Mouse (Mus musculus): Measurements from ENCODE around the gene Celf1. TPM values are rescaled to one million over a fixed set of nuclear protein-coding genes. Genes with fewer than 3 reads are reported as not detected.

Celf1 gene
- polyA plus RNA-seq, 1 experiment = 6.5 TPM

GRCm38 (mm10) chr2:91062779-91063606 lies 122.8 kb downstream of the Celf1 start:
- H3K4me1 ChIP-seq (ENCODE audit: control insufficient read depth) = peaks cover 37% of the 10 kb centered on the region
- H3K36me3 ChIP-seq (ENCODE audit: control insufficient read depth) = peaks cover 92% of the 10 kb centered on the region
- TF ChIP-seq TAL1 (IDR thresholded peaks at IDR 0.05; ENCODE audit: low read length) = no peak
- TF ChIP-seq GATA1 (IDR thresholded peaks at IDR 0.05; ENCODE audit: low read length) = no peak
- no peaks in the 10 kb centered on the region for H3K9me3 ChIP-seq (ENCODE audit: control insufficient read depth, low read length)
- no peak overlapping the region for H3K4me3 ChIP-seq (replicated peaks)
- H3K27me3 ChIP-seq (ENCODE audit: control insufficient read depth) = no peaks in the 10 kb centered on the region

GRCm38 (mm10) chr2:91064211-91064610 lies 124.0 kb downstream of the Celf1 start:
- peaks cover 83% of the 10 kb centered on the region for H3K36me3 ChIP-seq (ENCODE audit: control insufficient read depth)
- H3K4me1 ChIP-seq (ENCODE audit: control insufficient read depth) = peaks cover 45% of the 10 kb centered on the region
- no peaks in the 10 kb centered on the region for H3K27me3 ChIP-seq (ENCODE audit: control insufficient read depth)
- H3K4me3 ChIP-seq (replicated peaks) = no peak overlapping the region
- TF ChIP-seq TAL1 (IDR thresholded peaks at IDR 0.05; ENCODE audit: low read length) (no peak), GATA1 (IDR thresholded peaks at IDR 0.05; ENCODE audit: low read length) (no peak)
- no peaks in the 10 kb centered on the region for H3K9me3 ChIP-seq (ENCODE audit: control insufficient read depth, low read length)

- TF ChIP-seq TAL1 (IDR thresholded peaks at IDR 0.05; ENCODE audit: low read length) = no peak
- TF ChIP-seq GATA1 (IDR thresholded peaks at IDR 0.05; ENCODE audit: low read length) = no peak
- no peak overlapping the region for H3K4me3 ChIP-seq (replicated peaks)
- no peaks in the 10 kb centered on the region for H3K27me3 ChIP-seq (ENCODE audit: control insufficient read depth)
- H3K36me3 ChIP-seq (ENCODE audit: control insufficient read depth) = peaks cover 70% of the 10 kb centered on the region
- H3K9me3 ChIP-seq (ENCODE audit: control insufficient read depth, low read length) = no peaks in the 10 kb centered on the region
- peaks cover 48% of the 10 kb centered on the region for H3K4me1 ChIP-seq (ENCODE audit: control insufficient read depth)
Observed at GRCm38 (mm10) chr2:91065544-91065943, 125.4 kb downstream of the Celf1 start.

- TF ChIP-seq TAL1 (IDR thresholded peaks at IDR 0.05; ENCODE audit: low read length) (no peak), GATA1 (IDR thresholded peaks at IDR 0.05; ENCODE audit: low read length) (no peak)
- Histone ChIP-seq H3K4me1 (ENCODE audit: control insufficient read depth) (peaks cover 46% of the 10 kb centered on the region), H3K36me3 (ENCODE audit: control insufficient read depth) (peaks cover 61% of the 10 kb centered on the region), H3K27me3 (ENCODE audit: control insufficient read depth) (no peaks in the 10 kb centered on the region), H3K4me3 (replicated peaks) (no peak overlapping the region), H3K9me3 (ENCODE audit: control insufficient read depth, low read length) (no peaks in the 10 kb centered on the region)
Observed at GRCm38 (mm10) chr2:91066455-91066854, 126.3 kb downstream of the Celf1 start.

- TF ChIP-seq GATA1 (IDR thresholded peaks at IDR 0.05; ENCODE audit: low read length) (no peak), TAL1 (IDR thresholded peaks at IDR 0.05; ENCODE audit: low read length) (no peak)
- H3K4me3 ChIP-seq (replicated peaks) = peak overlapping the region; percentile 85
- H3K9me3 ChIP-seq (ENCODE audit: control insufficient read depth, low read length) = no peaks in the 10 kb centered on the region
- peaks cover 42% of the 10 kb centered on the region for H3K36me3 ChIP-seq (ENCODE audit: control insufficient read depth)
- no peaks in the 10 kb centered on the region for H3K27me3 ChIP-seq (ENCODE audit: control insufficient read depth)
- H3K4me1 ChIP-seq (ENCODE audit: control insufficient read depth) = peaks cover 38% of the 10 kb centered on the region
Observed at GRCm38 (mm10) chr2:91068162-91068871, 128.1 kb downstream of the Celf1 start.

- no peaks in the 10 kb centered on the region for H3K9me3 ChIP-seq (ENCODE audit: control insufficient read depth, low read length)
- H3K4me1 ChIP-seq (ENCODE audit: control insufficient read depth) = peaks cover 38% of the 10 kb centered on the region
- H3K36me3 ChIP-seq (ENCODE audit: control insufficient read depth) = peaks cover 37% of the 10 kb centered on the region
- no peak for TF ChIP-seq TAL1 (IDR thresholded peaks at IDR 0.05; ENCODE audit: low read length)
- TF ChIP-seq GATA1 (IDR thresholded peaks at IDR 0.05; ENCODE audit: low read length) = no peak
- no peaks in the 10 kb centered on the region for H3K27me3 ChIP-seq (ENCODE audit: control insufficient read depth)
- peak overlapping the region; percentile 85 for H3K4me3 ChIP-seq (replicated peaks)
Observed at GRCm38 (mm10) chr2:91068872-91069165, 128.6 kb downstream of the Celf1 start.

Other genes starting within 250 kb of the Celf1 start
- gene Fnbp4, start 195.0 kb upstream of the Celf1 start, polyA plus RNA-seq (2012) = 3.9 and 6.2 TPM in 2 replicates
- not detected in 2 replicates for gene Agbl2, start 157.7 kb upstream of the Celf1 start, polyA plus RNA-seq (2012)
- gene Mtch2, start 93.2 kb upstream of the Celf1 start, polyA plus RNA-seq (2012) = 1.8 and 1.9 TPM in 2 replicates
- gene C1qtnf4, start 54.5 kb upstream of the Celf1 start, polyA plus RNA-seq (2012) = 3.9 and 5.9 TPM in 2 replicates
- gene Kbtbd4, start 35.6 kb upstream of the Celf1 start, polyA plus RNA-seq (2012) = 0.30 and 0.53 TPM in 2 replicates
- gene Ndufs3, start 35.6 kb upstream of the Celf1 start, polyA plus RNA-seq (2012) = 9.7 and 11.4 TPM in 2 replicates
- gene Rapsn, start 95.2 kb downstream of the Celf1 start, polyA plus RNA-seq (2012) = 0.09 TPM in 1 of 2 replicates, not detected in the other
- 22.2 and 22.3 TPM in 2 replicates for gene Psmc3, start 113.6 kb downstream of the Celf1 start, polyA plus RNA-seq (2012)
- 1.4 and 2.0 TPM in 2 replicates for gene Slc39a13, start 130.0 kb downstream of the Celf1 start, polyA plus RNA-seq (2012)
- 0.76 and 0.83 TPM in 2 replicates for gene Spi1, start 142.0 kb downstream of the Celf1 start, polyA plus RNA-seq (2012)
- 0.01 TPM in 1 of 2 replicates, not detected in the other for gene Mybpc3, start 177.8 kb downstream of the Celf1 start, polyA plus RNA-seq (2012)
- 0.56 and 0.60 TPM in 2 replicates for gene Madd, start 243.5 kb downstream of the Celf1 start, polyA plus RNA-seq (2012)

Data from erythroblast, embryonic 14.5 days (primary cell).